Mouse (Mus musculus) intestine, embryonic 14.5 days (tissue): ENCODE measurements around the gene Cdc34b. TPM values are rescaled to one million over a fixed set of nuclear protein-coding genes. Genes with fewer than 3 reads are reported as not detected.

Experiments
- ATAC-seq: fragments of 200-750 bp; cut with Nextera tagmentation; replicated peaks from 2 replicates; pipeline ENCODE4 v1.8.0; 2017; ENCODE audit warnings: low read depth, moderate number of reproducible peaks, moderate TSS enrichment, moderate library complexity; ENCODE audit not compliant: low FRiP score, low TSS enrichment
- DNase-seq: peaks from one replicate; pipeline ENCODE4 v3.0.0-alpha.2; 2018; ENCODE audit warnings: low spot score
- H3K27ac ChIP-seq: fragments of 300-500 bp; sonication (generic); 2 replicates; pipeline ENCODE4 v1.5.1; 2014; ENCODE audit warnings: low read depth, mild to moderate bottlenecking, control low read depth
- H3K27me3 ChIP-seq: fragments of 300-500 bp; sonication (generic); replicated peaks from 2 replicates; pipeline ENCODE4 v1.6.1; 2014; ENCODE audit warnings: low read length, control low read depth; ENCODE audit not compliant: control insufficient read depth, insufficient read depth
- H3K36me3 ChIP-seq: fragments of 300-500 bp; sonication (generic); 2 replicates; pipeline ENCODE4 v1.6.1; 2014; ENCODE audit warnings: low read length, control low read depth; ENCODE audit not compliant: control insufficient read depth, insufficient read depth
- H3K4me1 ChIP-seq: fragments of 300-500 bp; sonication (generic); replicated peaks from 2 replicates; pipeline ENCODE4 v1.6.1; 2014; ENCODE audit warnings: low read length, control low read depth, mixed read lengths; ENCODE audit not compliant: control insufficient read depth, insufficient read depth
- H3K4me2 ChIP-seq: fragments of 300-500 bp; sonication (generic); 2 replicates; pipeline ENCODE4 v1.6.1; 2014; ENCODE audit warnings: low read length
- H3K4me3 ChIP-seq: fragments of 300-500 bp; sonication (generic); 2 replicates; pipeline ENCODE4 v1.5.1; 2014; ENCODE audit warnings: low read depth, low read length, control low read depth, mixed read lengths
- H3K9ac ChIP-seq: fragments of 300-500 bp; sonication (generic); 2 replicates; pipeline ENCODE4 v1.6.1; 2014; ENCODE audit warnings: mild to moderate bottlenecking, low read length
- H3K9me3 ChIP-seq: fragments of 300-500 bp; sonication (generic); 2 replicates; pipeline ENCODE4 v1.6.1; 2016; ENCODE audit warnings: low read length, control low read depth; ENCODE audit not compliant: control insufficient read depth
- WGBS: fragments of 180-500 bp; shearing (Covaris S2); extraction: QIAGEN DNeasy Blood & Tissue Kit; methylation state at CpG from one replicate; pipeline ENCODE4 v1.1.7; 2014; 5-methylcytosine and 5-hydroxymethylcytosine counted together
- polyA plus RNA-seq: library from polyadenylated mRNA; unstranded; fragments of >200 nt; fragmentation: Nextera tagmentation; extraction: Ambion mirVana; gene quantifications from 2 replicates; pipeline ENCODE4 v1.2.1, GENCODE M21; 2014

The Cdc34b gene
- polyA plus RNA-seq, 1 experiment from 2014 or later = not detected

- Histone ChIP-seq H3K36me3 (no peaks in the 10 kb centered on the region), H3K27me3 (no peaks in the 10 kb centered on the region), H3K4me1 (no peaks in the 10 kb centered on the region), H3K9ac (no peak overlapping the region), H3K4me3 (no peak overlapping the region), H3K4me2 (no peak overlapping the region), H3K9me3 (no peaks in the 10 kb centered on the region), H3K27ac (no peak overlapping the region)
- 83% methylated on average over 3 of the region's 3 CpGs for WGBS
- no peak for DNase-seq
- ATAC-seq = no peak
These were observed 14.3 kb upstream of the Cdc34b start for GRCm38 (mm10) chr11:94727306-94727705.

- H3K36me3 ChIP-seq = no peaks in the 10 kb centered on the region
- H3K4me2 ChIP-seq = no peak overlapping the region
- no peak overlapping the region for H3K4me3 ChIP-seq
- no peak overlapping the region for H3K9ac ChIP-seq
- ATAC-seq (no peak), DNase-seq (no peak)
- no peaks in the 10 kb centered on the region for H3K4me1 ChIP-seq
- no peaks in the 10 kb centered on the region for H3K9me3 ChIP-seq
- WGBS = 83% methylated on average over 3 of the region's 3 CpGs
- H3K27ac ChIP-seq = no peak overlapping the region
- no peaks in the 10 kb centered on the region for H3K27me3 ChIP-seq
These were observed 13.0 kb upstream of the Cdc34b start for GRCm38 (mm10) chr11:94728545-94728944.

DNA sequence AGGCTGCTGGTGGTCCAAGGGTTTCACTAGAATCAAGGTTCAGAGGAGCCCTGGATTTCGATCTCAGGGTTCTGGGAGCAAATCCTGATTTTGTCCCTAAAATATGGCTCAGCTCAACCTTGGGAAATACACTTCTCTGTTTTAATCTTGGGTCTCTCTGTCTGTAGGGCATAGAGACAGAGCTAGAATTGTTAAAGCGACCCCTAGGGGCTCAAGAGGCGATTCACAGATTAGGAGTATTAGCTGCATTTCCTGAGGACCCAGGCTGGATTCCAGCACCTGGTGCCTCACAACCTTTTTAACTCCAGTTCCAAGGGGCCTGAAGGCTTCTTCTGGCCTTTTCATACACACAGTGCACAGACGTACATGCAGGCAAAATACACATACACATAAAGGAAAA is 12.0 kb upstream of the Cdc34b start:
- Histone ChIP-seq H3K4me1 (no peaks in the 10 kb centered on the region), H3K36me3 (no peaks in the 10 kb centered on the region), H3K27me3 (no peaks in the 10 kb centered on the region), H3K9me3 (no peaks in the 10 kb centered on the region), H3K4me2 (no peak overlapping the region), H3K9ac (no peak overlapping the region), H3K27ac (no peak overlapping the region), H3K4me3 (no peak overlapping the region)
- ATAC-seq = no peak
- WGBS = 32% methylated on average over 4 of the region's 4 CpGs
- DNase-seq = no peak

DNA sequence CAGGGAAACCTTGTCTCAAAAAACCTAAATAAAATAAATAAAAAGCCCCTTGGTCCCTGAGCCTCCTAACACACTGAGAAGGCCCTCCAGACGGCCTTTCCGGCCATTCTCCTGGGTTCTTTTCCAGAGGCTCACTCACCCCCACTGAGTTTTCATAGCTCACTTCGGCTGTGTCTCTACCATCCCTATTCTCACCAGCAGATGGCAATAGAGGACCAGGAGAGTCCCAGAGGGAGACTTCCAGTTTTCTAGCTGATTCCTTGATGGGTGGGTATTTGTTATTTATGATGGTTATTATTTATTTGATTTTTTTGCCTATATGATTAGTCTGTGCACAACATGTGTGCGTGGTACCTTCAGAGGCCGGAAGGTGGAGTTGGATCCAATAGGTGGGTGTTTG is 11.3 kb upstream of the Cdc34b start:
- Histone ChIP-seq H3K9me3 (no peaks in the 10 kb centered on the region), H3K4me2 (no peak overlapping the region), H3K27me3 (no peaks in the 10 kb centered on the region), H3K36me3 (no peaks in the 10 kb centered on the region), H3K4me1 (no peaks in the 10 kb centered on the region), H3K4me3 (no peak overlapping the region), H3K27ac (no peak overlapping the region), H3K9ac (no peak overlapping the region)
- DNase-seq = peak; percentile 76
- WGBS = 27% methylated on average over 5 of the region's 5 CpGs
- no peak for ATAC-seq

DNA sequence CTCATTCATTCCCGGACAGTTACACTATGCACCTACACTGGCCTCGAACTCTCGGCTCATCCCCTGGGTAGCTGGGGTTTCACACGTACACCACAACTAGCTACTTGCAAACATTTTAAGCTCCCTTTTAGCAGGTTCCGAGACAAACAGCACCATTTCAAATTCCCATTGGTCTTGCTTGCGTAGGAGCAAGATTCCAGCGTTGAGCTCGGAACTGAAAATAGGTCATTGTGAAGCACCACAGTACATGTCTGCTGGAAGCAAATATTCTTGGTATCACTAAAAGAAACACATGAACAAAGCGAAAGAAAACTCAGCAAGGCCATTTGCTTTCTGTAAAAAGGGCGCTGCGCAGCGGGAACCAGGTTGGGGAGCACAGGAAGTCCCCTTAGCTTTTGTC is 10.4 kb upstream of the Cdc34b start:
- H3K4me2 ChIP-seq = no peak overlapping the region
- no peaks in the 10 kb centered on the region for H3K9me3 ChIP-seq
- ATAC-seq (no peak), DNase-seq (no peak)
- no peak overlapping the region for H3K4me3 ChIP-seq
- H3K27me3 ChIP-seq = no peaks in the 10 kb centered on the region
- H3K36me3 ChIP-seq = no peaks in the 10 kb centered on the region
- H3K27ac ChIP-seq = no peak overlapping the region
- H3K9ac ChIP-seq = no peak overlapping the region
- WGBS = 90% methylated on average over 12 of the region's 12 CpGs
- H3K4me1 ChIP-seq = no peaks in the 10 kb centered on the region

DNA sequence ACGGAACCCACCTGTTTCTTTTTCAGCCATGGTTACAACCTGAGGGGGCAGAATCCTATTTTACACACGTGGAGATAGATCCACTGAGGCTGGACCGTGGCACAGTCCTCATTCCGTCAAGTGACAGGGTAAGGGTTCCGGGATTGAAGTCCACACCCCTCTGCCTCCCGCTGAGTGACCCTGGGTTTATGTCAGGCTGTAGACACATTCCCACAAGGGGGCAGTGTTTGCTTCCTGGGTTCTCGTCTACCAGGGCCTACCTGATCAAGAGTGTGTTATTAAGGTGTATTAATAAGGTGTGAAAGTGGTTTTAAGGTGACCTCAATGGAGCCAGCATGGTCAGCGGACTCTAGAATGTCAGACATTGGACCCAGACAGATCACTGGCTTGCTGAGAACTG is 8.8 kb upstream of the Cdc34b start:
- no peak overlapping the region for H3K4me2 ChIP-seq
- H3K4me1 ChIP-seq = no peaks in the 10 kb centered on the region
- WGBS = 37% methylated on average over 8 of the region's 8 CpGs
- DNase-seq (peak; percentile 72), ATAC-seq (no peak)
- H3K36me3 ChIP-seq = no peaks in the 10 kb centered on the region
- no peak overlapping the region for H3K9ac ChIP-seq
- no peaks in the 10 kb centered on the region for H3K9me3 ChIP-seq
- no peaks in the 10 kb centered on the region for H3K27me3 ChIP-seq
- H3K27ac ChIP-seq = no peak overlapping the region
- no peak overlapping the region for H3K4me3 ChIP-seq

DNA sequence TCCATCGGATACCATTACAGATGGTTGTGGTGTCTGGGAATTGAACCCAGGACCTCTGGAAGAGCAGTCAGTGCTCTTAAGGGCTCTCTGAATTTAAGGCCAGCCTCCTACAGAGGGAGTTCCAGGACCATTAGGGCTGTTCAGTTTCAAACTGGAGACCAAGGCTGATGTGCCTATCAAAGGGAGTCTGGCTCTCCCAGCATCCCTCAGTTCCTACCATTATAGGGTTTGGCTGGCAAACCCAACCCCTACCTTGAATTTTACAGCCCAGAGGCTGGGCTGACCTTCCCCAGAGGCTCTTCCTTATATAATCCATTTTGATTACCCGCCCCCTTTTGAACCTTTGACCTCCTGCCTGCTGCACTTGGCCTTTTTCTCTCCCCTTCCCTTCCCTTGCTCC is 5.8 kb upstream of the Cdc34b start:
- no peak overlapping the region for H3K27ac ChIP-seq
- DNase-seq (no peak), ATAC-seq (no peak)
- no peaks in the 10 kb centered on the region for H3K9me3 ChIP-seq
- no peaks in the 10 kb centered on the region for H3K4me1 ChIP-seq
- H3K9ac ChIP-seq = no peak overlapping the region
- H3K36me3 ChIP-seq = no peaks in the 10 kb centered on the region
- H3K4me3 ChIP-seq = no peak overlapping the region
- H3K4me2 ChIP-seq = no peak overlapping the region
- 63% methylated on average over 2 of the region's 2 CpGs for WGBS
- H3K27me3 ChIP-seq = no peaks in the 10 kb centered on the region

DNA sequence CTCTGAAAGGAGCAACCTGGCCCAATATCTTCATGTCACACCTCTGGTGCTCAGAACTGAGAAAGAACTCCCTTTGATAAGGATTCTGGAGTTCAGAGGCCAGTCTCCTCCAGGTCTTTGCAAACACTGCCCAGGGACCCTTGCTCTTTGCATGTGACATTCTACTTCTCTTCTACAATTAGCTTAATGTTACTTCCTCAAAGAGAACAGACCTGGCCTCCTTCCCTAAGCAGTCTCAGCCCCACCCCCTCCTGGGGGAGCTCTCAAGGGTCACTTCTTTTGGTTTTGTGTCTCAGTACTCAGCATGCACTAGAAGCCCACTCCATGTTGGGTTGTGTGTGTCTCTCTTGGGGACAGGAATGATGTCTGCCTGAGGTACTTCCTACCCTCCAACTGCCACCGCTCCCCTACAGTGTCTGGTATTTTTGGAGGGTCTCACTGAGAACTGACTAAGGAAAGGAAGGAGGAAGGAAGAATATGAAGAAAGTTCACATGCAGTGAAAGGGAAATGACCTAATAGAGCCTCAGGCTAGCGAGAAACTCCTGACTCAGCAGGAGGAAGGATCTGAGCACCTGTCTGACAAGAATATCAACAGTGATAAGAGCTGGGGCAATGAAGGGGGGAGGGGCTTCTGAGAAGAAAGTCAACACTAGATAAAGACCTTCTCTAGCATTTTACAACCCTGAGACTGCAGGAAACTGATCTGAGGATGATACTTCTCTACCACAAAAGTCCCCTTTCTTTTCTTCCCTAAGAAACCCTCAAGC is 11.5 kb downstream of the Cdc34b start:
- ATAC-seq (peak; percentile 79), DNase-seq (peak; percentile 67)
- Histone ChIP-seq H3K4me2 (no peak overlapping the region), H3K4me3 (no peak overlapping the region), H3K27me3 (no peaks in the 10 kb centered on the region), H3K9ac (no peak overlapping the region), H3K27ac (no peak overlapping the region), H3K9me3 (no peaks in the 10 kb centered on the region), H3K36me3 (no peaks in the 10 kb centered on the region), H3K4me1 (no peaks in the 10 kb centered on the region)
- WGBS = 41% methylated on average over 2 of the region's 2 CpGs

GRCm38 (mm10) chr11:94759916-94760315 is 18.3 kb downstream of the Cdc34b start:
- H3K36me3 ChIP-seq = no peaks in the 10 kb centered on the region
- no peaks in the 10 kb centered on the region for H3K4me1 ChIP-seq
- H3K27me3 ChIP-seq = no peaks in the 10 kb centered on the region
- 79% methylated on average over 6 of the region's 6 CpGs for WGBS
- ATAC-seq (no peak), DNase-seq (no peak)
- no peak overlapping the region for H3K4me3 ChIP-seq
- no peak overlapping the region for H3K9ac ChIP-seq
- H3K9me3 ChIP-seq = no peaks in the 10 kb centered on the region
- H3K4me2 ChIP-seq = no peak overlapping the region
- no peak overlapping the region for H3K27ac ChIP-seq
